Mouse (Mus musculus) bone marrow, adult 2 months (tissue): ENCODE data around the gene Ankrd2.

Experiments
- CTCF ChIP-seq: fragments of 200-500 bp; IDR thresholded peaks from 2 replicates; pipeline ENCODE4 v1.5.1; 2011; ENCODE audit warnings: low read length, control low read depth; ENCODE audit not compliant: control insufficient read depth, insufficient read depth
- POLR2A ChIP-seq: fragments of 200-500 bp; IDR thresholded peaks from 2 replicates; pipeline ENCODE4 v1.6.1; 2011; ENCODE audit warnings: low read depth, mild to moderate bottlenecking, control low read depth, low read length, borderline replicate concordance; ENCODE audit not compliant: control insufficient read depth

GRCm38 (mm10) chr19:42038310-42038709 lies 2.5 kb downstream of the Ankrd2 start:
- TF ChIP-seq CTCF, result no peak
- no peak for TF ChIP-seq POLR2A
